Mouse (Mus musculus) limb, embryonic 10.5 days (tissue): ENCODE measurements around the gene Ints2. TPM values are rescaled to one million over a fixed set of nuclear protein-coding genes. Genes with fewer than 3 reads are reported as not detected.
A peak's percentile ranks its signal among the peaks of the same experiment; 100 is the strongest.
"Not testable (repeated sequence)": the region's sequence is repeated elsewhere in the genome, so short reads cannot be mapped to it uniquely, and the experiment has no call there.

Experiments
- DNase-seq: peaks from one replicate; pipeline ENCODE4 v3.0.0-alpha.2; 2017; ENCODE audit warnings: low spot score
- H3K27ac ChIP-seq: fragments of 300-500 bp; sonication (generic); 2 replicates; pipeline ENCODE4 v1.5.1; 2016; ENCODE audit warnings: mild to moderate bottlenecking
- H3K27me3 ChIP-seq: fragments of 300-500 bp; sonication (generic); 2 replicates; pipeline ENCODE4 v1.6.1; 2016; ENCODE audit warnings: low read depth, mild to moderate bottlenecking; ENCODE audit not compliant: poor library complexity, severe bottlenecking
- H3K36me3 ChIP-seq: fragments of 300-500 bp; sonication (generic); 2 replicates; pipeline ENCODE4 v1.6.1; 2016; ENCODE audit warnings: mild to moderate bottlenecking, moderate library complexity
- H3K4me1 ChIP-seq: fragments of 300-500 bp; sonication (generic); 2 replicates; pipeline ENCODE4 v1.6.1; 2016
- H3K4me3 ChIP-seq: fragments of 300-500 bp; sonication (generic); 2 replicates; pipeline ENCODE4 v1.5.1; 2016; ENCODE audit warnings: mild to moderate bottlenecking, moderate library complexity
- H3K9me3 ChIP-seq: fragments of 300-500 bp; sonication (generic); replicated peaks from 2 replicates; pipeline ENCODE4 v1.6.1; 2016; ENCODE audit warnings: mild to moderate bottlenecking
- WGBS: fragments of 180-500 bp; shearing (Covaris S2); methylation state at CpG from one replicate; pipeline ENCODE4 v1.1.7; 2016; 5-methylcytosine and 5-hydroxymethylcytosine counted together
- polyA plus RNA-seq: library from polyadenylated mRNA; unstranded; fragments of >200 nt; fragmentation: Nextera tagmentation; extraction: Ambion mirVana; gene quantifications from 2 replicates; pipeline ENCODE4 v1.2.1, GENCODE M21; 2016

Gene Ints2
- 51.7 and 60.6 TPM in 2 replicates for polyA plus RNA-seq

GRCm38 (mm10) chr11:86257460-86258076, at the start of gene Ints2:
Ints2 (minus strand) TSS chr11:86257575.
- no peaks in the 10 kb centered on the region for H3K27me3 ChIP-seq
- H3K4me1 ChIP-seq: peaks cover 13% of the 10 kb centered on the region

GRCm38 (mm10) chr11:86292201-86292600, 34.8 kb upstream of the Ints2 start:
- H3K4me3 ChIP-seq, H3K27ac ChIP-seq, H3K9me3 ChIP-seq, DNase-seq, H3K27me3 ChIP-seq, H3K4me1 ChIP-seq: not testable (repeated sequence)
- 95% methylated on average over 10 of the region's 10 CpGs for WGBS
- peaks cover 75% of the 10 kb centered on the region for H3K36me3 ChIP-seq

More at GRCm38 (mm10) chr11:86257460-86258076, at the start of gene Ints2:
- 10% methylated on average over 32 of the region's 32 CpGs for WGBS
- H3K4me3 ChIP-seq: peak within 1 kb of the TSS; percentile 81
- H3K27ac ChIP-seq: peak within 1 kb of the TSS; percentile 91
- H3K9me3 ChIP-seq: no peaks in the 10 kb centered on the region
- H3K36me3 ChIP-seq: peaks cover 33% of the 10 kb centered on the region
- DNase-seq: peak; percentile 97

- Histone ChIP-seq H3K27me3 (no peaks in the 10 kb centered on the region), H3K27ac (no peak overlapping the region), H3K9me3 (no peaks in the 10 kb centered on the region), H3K4me1 (no peaks in the 10 kb centered on the region), H3K36me3 (peaks cover 75% of the 10 kb centered on the region), H3K4me3 (no peak overlapping the region)
- WGBS: 94% methylated on average over 6 of the region's 6 CpGs
- DNase-seq: no peak
Measured at GRCm38 (mm10) chr11:86291714-86292113, 34.3 kb upstream of the Ints2 start.

- Histone ChIP-seq H3K27ac (no peak overlapping the region), H3K36me3 (peaks cover 92% of the 10 kb centered on the region)
- 96% methylated on average over 8 of the region's 8 CpGs for WGBS
Measured at GRCm38 (mm10) chr11:86285729-86286128, 28.4 kb upstream of the Ints2 start.

GRCm38 (mm10) chr11:86278442-86279102, 21.2 kb upstream of the Ints2 start:
- Histone ChIP-seq H3K9me3 (no peaks in the 10 kb centered on the region), H3K4me1 (no peaks in the 10 kb centered on the region), H3K4me3 (no peak overlapping the region), H3K27ac (no peak overlapping the region), H3K36me3 (peaks cover 96% of the 10 kb centered on the region), H3K27me3 (no peaks in the 10 kb centered on the region)
- no peak for DNase-seq
- 96% methylated on average over 6 of the region's 6 CpGs for WGBS

More at GRCm38 (mm10) chr11:86285729-86286128, 28.4 kb upstream of the Ints2 start:
- no peak for DNase-seq
- H3K9me3 ChIP-seq: no peaks in the 10 kb centered on the region
- H3K27me3 ChIP-seq: no peaks in the 10 kb centered on the region
- no peak overlapping the region for H3K4me3 ChIP-seq
- no peaks in the 10 kb centered on the region for H3K4me1 ChIP-seq

GRCm38 (mm10) chr11:86257054-86257453, 321 bp downstream of the Ints2 start:
- peak overlapping the region; percentile 81 for H3K4me3 ChIP-seq
- peak overlapping the region; percentile 91 for H3K27ac ChIP-seq
- H3K36me3 ChIP-seq: peaks cover 38% of the 10 kb centered on the region
- WGBS: under 1% methylated on average over 22 of the region's 22 CpGs
- H3K4me1 ChIP-seq: peaks cover 13% of the 10 kb centered on the region
- no peaks in the 10 kb centered on the region for H3K9me3 ChIP-seq
- DNase-seq: peak; percentile 61
- no peaks in the 10 kb centered on the region for H3K27me3 ChIP-seq

GRCm38 (mm10) chr11:86253342-86253741, 4.0 kb downstream of the Ints2 start:
- Histone ChIP-seq H3K27me3 (no peaks in the 10 kb centered on the region), H3K27ac (no peak overlapping the region), H3K9me3 (no peaks in the 10 kb centered on the region), H3K4me3 (no peak overlapping the region), H3K4me1 (peaks cover 13% of the 10 kb centered on the region), H3K36me3 (peaks cover 73% of the 10 kb centered on the region)
- no peak for DNase-seq
- WGBS: 90% methylated on average over 1 of the region's 1 CpGs

- Histone ChIP-seq H3K4me1 (no peaks in the 10 kb centered on the region), H3K9me3 (no peaks in the 10 kb centered on the region), H3K36me3 (peaks cover 94% of the 10 kb centered on the region), H3K27ac (no peak overlapping the region), H3K27me3 (no peaks in the 10 kb centered on the region), H3K4me3 (no peak overlapping the region)
- no peak for DNase-seq
- WGBS: 86% methylated on average over 4 of the region's 4 CpGs
Measured at GRCm38 (mm10) chr11:86232446-86232845, 24.9 kb downstream of the Ints2 start.

GRCm38 (mm10) chr11:86231781-86232350, 25.5 kb downstream of the Ints2 start:
- Histone ChIP-seq H3K4me3 (no peak overlapping the region), H3K27me3 (no peaks in the 10 kb centered on the region), H3K9me3 (no peaks in the 10 kb centered on the region), H3K36me3 (peaks cover 94% of the 10 kb centered on the region), H3K27ac (no peak overlapping the region), H3K4me1 (no peaks in the 10 kb centered on the region)
- 97% methylated on average over 13 of the region's 13 CpGs for WGBS
- no peak for DNase-seq

GRCm38 (mm10) chr11:86226646-86227180, 30.7 kb downstream of the Ints2 start:
- Histone ChIP-seq H3K27me3 (no peaks in the 10 kb centered on the region), H3K36me3 (peaks cover 95% of the 10 kb centered on the region), H3K4me3 (no peak overlapping the region), H3K9me3 (no peaks in the 10 kb centered on the region), H3K27ac (no peak overlapping the region), H3K4me1 (no peaks in the 10 kb centered on the region)
- no peak for DNase-seq
- WGBS: 88% methylated on average over 8 of the region's 8 CpGs

- Histone ChIP-seq H3K27ac (no peak overlapping the region), H3K36me3 (peaks cover 94% of the 10 kb centered on the region), H3K4me3 (no peak overlapping the region), H3K4me1 (no peaks in the 10 kb centered on the region), H3K9me3 (no peaks in the 10 kb centered on the region), H3K27me3 (no peaks in the 10 kb centered on the region)
- no peak for DNase-seq
- WGBS: 95% methylated on average over 4 of the region's 4 CpGs
Measured at GRCm38 (mm10) chr11:86225761-86226160, 31.6 kb downstream of the Ints2 start.

GRCm38 (mm10) chr11:86211803-86212202, 45.6 kb downstream of the Ints2 start:
- WGBS: 89% methylated on average over 1 of the region's 1 CpGs
- Histone ChIP-seq H3K9me3 (no peaks in the 10 kb centered on the region), H3K27ac (no peak overlapping the region), H3K4me3 (no peak overlapping the region), H3K4me1 (no peaks in the 10 kb centered on the region), H3K36me3 (peaks cover 97% of the 10 kb centered on the region), H3K27me3 (no peaks in the 10 kb centered on the region)
- DNase-seq: no peak

GRCm38 (mm10) chr11:86209123-86209522, 48.3 kb downstream of the Ints2 start:
- H3K27ac ChIP-seq: no peak overlapping the region
- DNase-seq: no peak
- H3K36me3 ChIP-seq: peaks cover 98% of the 10 kb centered on the region
- peaks cover 9% of the 10 kb centered on the region; the same call in 1 of the 2 replicates for H3K9me3 ChIP-seq
- 91% methylated on average over 2 of the region's 2 CpGs for WGBS
- H3K27me3 ChIP-seq: no peaks in the 10 kb centered on the region
- H3K4me1 ChIP-seq: no peaks in the 10 kb centered on the region
- H3K4me3 ChIP-seq: no peak overlapping the region
